Comparison of ENCODE assay signal across 10 mouse cellular contexts in genomic region chr16:92358734-92359133, GRCm38 (mm10). TPM values are rescaled to one million over a fixed set of nuclear protein-coding genes. Genes with fewer than 3 reads are reported as not detected.
DNase-seq lines count a peak whose midpoint lies in the region; ATAC-seq and TF ChIP-seq lines count a peak whose summit lies in the region.
"Had no signal": no experiment of that assay in that cellular context is flagged by ENCODE, and none has a peak within 500 bp of the region (broad histone marks: within the 10 kb centered on the region; RNA-seq: fewer than 3 reads in every experiment).

No protein-coding gene starts in this region.

- 20% methylated on average over 9 of the region's 9 CpGs for WGBS in embryonic facial prominence, embryonic 10.5 days
- WGBS in hindbrain, postnatal 0 days = 27% methylated on average over 9 of the region's 9 CpGs

- TF ChIP-seq CTCF in hindbrain, postnatal 0 days (IDR thresholded peaks at IDR 0.05; ENCODE audit: low read depth) = no peak

- DNase-seq in kidney, postnatal 4 days = peak; percentile 39 to 64
- no peak for DNase-seq in kidney, adult 9 months
- peak; percentile 50 for DNase-seq in R1 (ENCODE audit: low read depth, low spot score)
- peak; percentile 36 for DNase-seq in embryonic facial prominence, embryonic 10.5 days (ENCODE audit: low spot score)
- no peak for DNase-seq in hindbrain, postnatal 0 days (ENCODE audit: low spot score)
- no peak for DNase-seq in testis, postnatal 14 days (ENCODE audit: low spot score)
- no peak for DNase-seq in right cerebral cortex, postnatal 4 days
- DNase-seq in gastrocnemius, postnatal 25 days = no peak

- peaks cover 31% of the 10 kb centered on the region for H3K4me1 ChIP-seq in embryonic facial prominence, embryonic 10.5 days
- no peaks in the 10 kb centered on the region for H3K4me1 ChIP-seq in hindbrain, postnatal 0 days (ENCODE audit: insufficient read depth, low read length)

- peak; percentile 33; the same call in 1 of the 2 replicates for ATAC-seq in hindbrain, postnatal 0 days

- 0 out of 2 replicates have a peak overlapping the region, but pooled peaks have one; percentile 11 for H3K27ac ChIP-seq in embryonic facial prominence, embryonic 10.5 days (replicated peaks)
- H3K27ac ChIP-seq in hindbrain, postnatal 0 days = no peak overlapping the region
- H3K27ac ChIP-seq: liver, embryonic 14.5 days had no signal

- no peak overlapping the region for H3K4me2 ChIP-seq in hindbrain, postnatal 0 days (ENCODE audit: low read depth, low read length)

- H3K4me3 ChIP-seq in embryonic facial prominence, embryonic 10.5 days = peak overlapping the region; percentile 6; the same call in 1 of the 2 replicates
- H3K4me3 ChIP-seq in hindbrain, postnatal 0 days (ENCODE audit: low read length) = no peak overlapping the region

- no peaks in the 10 kb centered on the region for H3K9me3 ChIP-seq in embryonic facial prominence, embryonic 10.5 days
- no peaks in the 10 kb centered on the region for H3K9me3 ChIP-seq in hindbrain, postnatal 0 days (ENCODE audit: low read length)

- H3K27me3 ChIP-seq in embryonic facial prominence, embryonic 10.5 days (replicated peaks; ENCODE audit: low read depth, poor library complexity, severe bottlenecking) = peaks cover 35% of the 10 kb centered on the region
- no peaks in the 10 kb centered on the region for H3K27me3 ChIP-seq in hindbrain, postnatal 0 days (ENCODE audit: insufficient read depth, low read length)

- no peak overlapping the region for H3K9ac ChIP-seq in hindbrain, postnatal 0 days (replicated peaks; ENCODE audit: low read length)
- H3K9ac ChIP-seq: liver, embryonic 14.5 days had no signal

- H3K36me3 ChIP-seq in embryonic facial prominence, embryonic 10.5 days (replicated peaks) = no peaks in the 10 kb centered on the region
- H3K36me3 ChIP-seq in hindbrain, postnatal 0 days (ENCODE audit: insufficient read depth, low read length) = no peaks in the 10 kb centered on the region

RNA-seq across cellular contexts. Expression of gene Kcne1, which starts 0.5 kb away (rescaled TPM):
- polyA plus RNA-seq in embryonic facial prominence, embryonic 10.5 days (2016; fragmentation: Nextera tagmentation; extraction: Ambion mirVana) = 0.29 and 1.1 TPM in 2 replicates
- 0.05 TPM in 1 of 2 replicates, not detected in the other for total RNA-seq in hindbrain, postnatal 0 days (2014; rRNA removed)
- polyA plus RNA-seq in hindbrain, postnatal 0 days (2015; fragmentation: Nextera tagmentation; extraction: Ambion mirVana) = 0.16 and 0.42 TPM in 2 replicates
- total RNA-seq in gastrocnemius, postnatal 25 days (2021) = not detected
- polyA plus RNA-seq: liver, embryonic 14.5 days; spleen, adult 2 months had no signal

RNA-seq across cellular contexts. Expression of gene Fam243, which starts 37.5 kb away (rescaled TPM):
- not detected in 2 replicates for polyA plus RNA-seq in embryonic facial prominence, embryonic 10.5 days (2016; fragmentation: Nextera tagmentation; extraction: Ambion mirVana)
- not detected in 2 replicates for total RNA-seq in hindbrain, postnatal 0 days (2014; rRNA removed)
- not detected in 2 replicates for polyA plus RNA-seq in hindbrain, postnatal 0 days (2015; fragmentation: Nextera tagmentation; extraction: Ambion mirVana)
- total RNA-seq in gastrocnemius, postnatal 25 days (2021) = not detected
- polyA plus RNA-seq: spleen, adult 2 months had no signal

RNA-seq across cellular contexts. Expression of gene Smim11, which starts 57.6 kb away (rescaled TPM):
- polyA plus RNA-seq in embryonic facial prominence, embryonic 10.5 days (2016; fragmentation: Nextera tagmentation; extraction: Ambion mirVana) = 122 and 125 TPM in 2 replicates
- 1.5 and 10.4 TPM in 2 replicates for total RNA-seq in hindbrain, postnatal 0 days (2014; rRNA removed)
- 56.0 and 73.6 TPM in 2 replicates for polyA plus RNA-seq in hindbrain, postnatal 0 days (2015; fragmentation: Nextera tagmentation; extraction: Ambion mirVana)
- 10 to 100 TPM; 59.4 to 63.3 TPM for total RNA-seq in gastrocnemius, postnatal 25 days (2021)

Comparison
In these comparisons a context has a peak if more than half of its experiments do, and no peak if none do; other contexts are left out.
1. DNase-seq: peak in kidney, postnatal 4 days (2 of 2), R1 (single experiment) and embryonic facial prominence, embryonic 10.5 days (single experiment); none in kidney, adult 9 months (single experiment), hindbrain, postnatal 0 days (single experiment), testis, postnatal 14 days (single experiment), right cerebral cortex, postnatal 4 days (single experiment) and gastrocnemius, postnatal 25 days (single experiment).